Mouse (Mus musculus) urinary bladder, adult 18-20 months (tissue): Measurements from ENCODE around the gene Rbms1.
A peak's percentile ranks its signal among the peaks of the same experiment; 100 is the strongest.

Source experiments
- DNase-seq, 2 experiments: peaks; one replicate each; pipeline ENCODE4 v3.0.0; 2022; ENCODE audit warnings: low spot score in 2 of 2, mixed read lengths in 2 of 2

The Rbms1 gene

GRCm38 (mm10) chr2:60712483-60712882, 250.5 kb downstream of the Rbms1 start:
- DNase-seq, result no peak

- no peak for DNase-seq
These were observed 251.7 kb downstream of the Rbms1 start for GRCm38 (mm10) chr2:60711098-60711880.

GRCm38 (mm10) chr2:60710317-60710716, 252.7 kb downstream of the Rbms1 start:
- DNase-seq, result no peak

GRCm38 (mm10) chr2:60708671-60709070, 254.3 kb downstream of the Rbms1 start:
- DNase-seq, result no peak

- no peak for DNase-seq
These were observed 256.1 kb downstream of the Rbms1 start for GRCm38 (mm10) chr2:60706866-60707265.

GRCm38 (mm10) chr2:60705426-60705825, 257.6 kb downstream of the Rbms1 start:
- no peak for DNase-seq

- DNase-seq, result peak in 1 of 2 experiments; percentile 66
These were observed 259.7 kb downstream of the Rbms1 start for GRCm38 (mm10) chr2:60703315-60703714.

GRCm38 (mm10) chr2:60700956-60701355, 262.0 kb downstream of the Rbms1 start:
- DNase-seq, result no peak
